Mouse (Mus musculus): ENCODE results near the gene Celf5.

GRCm38 (mm10) chr10:81519978-81520365 is 37.5 kb upstream of the Celf5 start:
- no peak for TF ChIP-seq POLR2A (IDR thresholded peaks at IDR 0.05; ENCODE audit: extremely low read depth, insufficient read depth, low read length)
- TF ChIP-seq CTCF (IDR thresholded peaks at IDR 0.05; ENCODE audit: low read depth, low read length) = no peak
